Comparison of ENCODE assay signal across 8 mouse cellular contexts in genomic region chr8:70200098-70200681, GRCm38 (mm10). TPM values are rescaled to one million over a fixed set of nuclear protein-coding genes. Genes with fewer than 3 reads are reported as not detected.
DNase-seq lines count a peak whose midpoint lies in the region; ATAC-seq and TF ChIP-seq lines count a peak whose summit lies in the region.
"Had no signal": no experiment of that assay in that cellular context is flagged by ENCODE, and none has a peak within 500 bp of the region (broad histone marks: within the 10 kb centered on the region; RNA-seq: fewer than 3 reads in every experiment).

No protein-coding gene starts in this region.

- intact Hi-C loops in heart, postnatal 10 days (cut with DNase I): loop anchor here (2.0 kb wide), 1 partner anchor 23 kb away; no protein-coding TSS in a partner anchor

- peaks cover 50% of the 10 kb centered on the region for H3K4me1 ChIP-seq in cerebellum, adult 2 months (ENCODE audit: control insufficient read depth, insufficient read depth, low read length)
- H3K4me1 ChIP-seq: embryonic facial prominence, embryonic 12.5 days had no signal

- 6% methylated on average over 5 of the region's 5 CpGs for WGBS in cerebellum, adult 2 months

- peak; percentile 14 for DNase-seq in spleen, adult 12 weeks (ENCODE audit: low spot score)
- DNase-seq in spleen, postnatal 4 days (ENCODE audit: low spot score in 2 of 2): no peak
- peak; percentile 69 to 74 for DNase-seq in cerebellum, adult 2 months
- DNase-seq in heart, postnatal 10 days: peak; percentile 57 to 58
- peak; percentile 59 to 63 for DNase-seq in layer of hippocampus, postnatal 10 days (ENCODE audit: low spot score in 2 of 2)
- DNase-seq in adrenal gland, adult 8-10 months: no peak

- peak overlapping the region; percentile 54 for H3K27ac ChIP-seq in cerebellum, adult 2 months (ENCODE audit: insufficient read depth, low read length)
- H3K27ac ChIP-seq: embryonic facial prominence, embryonic 12.5 days had no signal

- no peaks in the 10 kb centered on the region for H3K27me3 ChIP-seq in cerebellum, adult 2 months (ENCODE audit: control insufficient read depth, insufficient read depth, low read length)
- H3K27me3 ChIP-seq: embryonic facial prominence, embryonic 12.5 days had no signal

- peak; percentile 28; the same call in 1 of the 2 replicates for ATAC-seq in megakaryocyte-erythroid progenitor cell, adult 5-6 weeks (replicated peaks; ENCODE audit: low FRiP score, low TSS enrichment, poor library complexity, severe bottlenecking)

- no peak overlapping the region for H3K4me3 ChIP-seq in cerebellum, adult 2 months (replicated peaks; ENCODE audit: insufficient read depth, low read depth, low read length)
- H3K4me3 ChIP-seq: embryonic facial prominence, embryonic 12.5 days had no signal

- TF ChIP-seq CTCF in cerebellum, adult 2 months (IDR thresholded peaks at IDR 0.05; ENCODE audit: borderline replicate concordance, insufficient read depth, low read depth, low read length): peak; percentile 71

- TF ChIP-seq POLR2A in cerebellum, adult 2 months (IDR thresholded peaks at IDR 0.05; ENCODE audit: borderline replicate concordance, insufficient read depth, low read length): no peak

RNA-seq across cellular contexts. Expression of gene Slc25a42, which starts 11.9 kb away (rescaled TPM):
- 45.5 and 46.3 TPM in 2 replicates for polyA plus RNA-seq in cerebellum, adult 2 months (2012; rRNA removed)
- total RNA-seq in heart, postnatal 10 days (2021): 10 to 100 TPM; 43.0 to 48.6 TPM
- total RNA-seq in layer of hippocampus, postnatal 10 days (2021): 10 to 100 TPM; 27.9 to 28.8 TPM
- total RNA-seq in megakaryocyte-erythroid progenitor cell, adult 5-6 weeks (2014; fragmentation: Nextera tagmentation): 31.8 and 36.6 TPM in 2 replicates
- total RNA-seq in megakaryocyte-erythroid progenitor cell, adult 5-6 weeks (2017): 3.2 and 5.5 TPM in 2 replicates
- 10 to 100 TPM; 41.0 to 54.2 (median 43.1) TPM for total RNA-seq in adrenal gland, adult 8-10 months (2022)

RNA-seq across cellular contexts. Expression of gene Tmem161a, which starts 28.0 kb away (rescaled TPM):
- polyA plus RNA-seq in cerebellum, adult 2 months (2012; rRNA removed): 61.4 and 66.0 TPM in 2 replicates
- 100 to 1,000 TPM in 1 of 2 experiments, 10 to 100 TPM in 1; 88.3 to 103 TPM for total RNA-seq in heart, postnatal 10 days (2021)
- 10 to 100 TPM; 52.3 to 54.7 TPM for total RNA-seq in layer of hippocampus, postnatal 10 days (2021)
- 40.0 and 40.9 TPM in 2 replicates for total RNA-seq in megakaryocyte-erythroid progenitor cell, adult 5-6 weeks (2014; fragmentation: Nextera tagmentation)
- total RNA-seq in megakaryocyte-erythroid progenitor cell, adult 5-6 weeks (2017): 12.2 and 18.0 TPM in 2 replicates
- total RNA-seq in adrenal gland, adult 8-10 months (2022): 10 to 100 TPM; 70.3 to 95.5 (median 90.6) TPM

RNA-seq across cellular contexts. Expression of gene Sugp2, which starts 33.8 kb away (rescaled TPM):
- 102 and 108 TPM in 2 replicates for polyA plus RNA-seq in cerebellum, adult 2 months (2012; rRNA removed)
- total RNA-seq in heart, postnatal 10 days (2021): 10 to 100 TPM; 42.9 to 47.8 TPM
- 100 to 1,000 TPM; 128 to 138 TPM for total RNA-seq in layer of hippocampus, postnatal 10 days (2021)
- total RNA-seq in megakaryocyte-erythroid progenitor cell, adult 5-6 weeks (2014; fragmentation: Nextera tagmentation): 95.2 and 99.2 TPM in 2 replicates
- total RNA-seq in megakaryocyte-erythroid progenitor cell, adult 5-6 weeks (2017): 32.2 and 67.3 TPM in 2 replicates
- 10 to 100 TPM; 34.6 to 65.6 (median 46.1) TPM for total RNA-seq in adrenal gland, adult 8-10 months (2022)

RNA-seq across cellular contexts. Expression of gene Armc6, which starts 34.1 kb away (rescaled TPM):
- 45.8 and 46.7 TPM in 2 replicates for polyA plus RNA-seq in cerebellum, adult 2 months (2012; rRNA removed)
- 1 to 10 TPM; 8.9 to 9.2 TPM for total RNA-seq in heart, postnatal 10 days (2021)
- 10 to 100 TPM; 88.5 to 90.7 TPM for total RNA-seq in layer of hippocampus, postnatal 10 days (2021)
- 20.1 and 29.8 TPM in 2 replicates for total RNA-seq in megakaryocyte-erythroid progenitor cell, adult 5-6 weeks (2014; fragmentation: Nextera tagmentation)
- 4.4 and 8.7 TPM in 2 replicates for total RNA-seq in megakaryocyte-erythroid progenitor cell, adult 5-6 weeks (2017)
- total RNA-seq in adrenal gland, adult 8-10 months (2022): 10 to 100 TPM; 13.3 to 19.3 (median 16.0) TPM

Comparison
In these comparisons a context has a peak if more than half of its experiments do, and no peak if none do; other contexts are left out.
1. DNase-seq: peak in spleen, adult 12 weeks (single experiment), cerebellum, adult 2 months (2 of 2), heart, postnatal 10 days (2 of 2) and layer of hippocampus, postnatal 10 days (2 of 2); none in spleen, postnatal 4 days (0 of 2) and adrenal gland, adult 8-10 months (single experiment).